Mouse (Mus musculus): Measurements from ENCODE around the gene Tmem97.

- TF ChIP-seq POLR2A (IDR thresholded peaks at IDR 0.05; ENCODE audit: borderline replicate concordance, low read depth, low read length): no peak
- TF ChIP-seq CTCF (IDR thresholded peaks at IDR 0.05; ENCODE audit: low read depth, low read length): no peak
These were observed 17.0 kb upstream of the Tmem97 start for GRCm38 (mm10) chr11:78567614-78568013.

Measured in bone marrow macrophage, adult 2 months (primary cell).